8 mouse cellular contexts compared by ENCODE assay signal in the genomic region with DNA sequence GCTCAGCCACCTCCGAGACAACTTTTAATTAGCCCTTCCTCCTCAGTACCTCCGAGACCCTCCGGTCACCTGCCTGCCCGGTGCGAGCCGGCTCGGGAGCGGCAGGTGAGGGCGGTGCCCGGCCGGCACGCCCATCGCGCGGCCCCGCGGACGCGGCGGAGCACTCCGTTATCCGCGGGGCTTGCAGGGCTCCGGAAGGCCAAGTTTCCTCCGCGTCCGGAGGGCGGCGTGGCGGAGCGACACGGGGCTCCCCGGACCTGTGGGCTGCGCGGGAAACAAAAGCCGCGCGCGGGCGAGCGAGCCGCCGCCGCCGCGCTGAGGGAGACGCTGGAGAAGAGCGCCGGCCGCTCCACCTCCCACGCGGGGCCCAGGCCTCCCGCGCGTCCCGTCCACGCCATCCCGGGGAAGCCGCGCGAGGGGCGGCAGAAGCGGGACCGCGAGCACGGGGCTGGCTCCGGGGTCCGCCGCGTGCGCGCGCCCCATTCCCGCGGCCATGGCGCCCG. TPM values are rescaled to one million over a fixed set of nuclear protein-coding genes. Genes with fewer than 3 reads are reported as not detected.
A peak's percentile ranks its signal among the peaks of the same experiment; 100 is the strongest.
DNase-seq lines count a peak whose midpoint lies in the region; ATAC-seq and TF ChIP-seq lines count a peak whose summit lies in the region.

No protein-coding gene starts in this region.

- H3K9ac ChIP-seq in heart, embryonic 12.5 days, result peak overlapping the region; percentile 85
- peak overlapping the region; percentile 85 for H3K9ac ChIP-seq in kidney, embryonic 14.5 days (ENCODE audit: low read depth, low read length)
- H3K9ac ChIP-seq in neural tube, embryonic 12.5 days, result peak overlapping the region; percentile 85

- no peak for TF ChIP-seq CTCF in lung, adult 2 months (IDR thresholded peaks at IDR 0.05; ENCODE audit: insufficient read depth, low read length)

- H3K4me3 ChIP-seq in heart, embryonic 12.5 days, result peak overlapping the region; percentile 79
- H3K4me3 ChIP-seq in kidney, embryonic 14.5 days (ENCODE audit: low read length), result peak overlapping the region; percentile 90
- peak overlapping the region; percentile 86 for H3K4me3 ChIP-seq in lung, adult 2 months (replicated peaks; ENCODE audit: extremely low read depth, low read depth, low read length)
- peak overlapping the region; percentile 89 for H3K4me3 ChIP-seq in neural tube, embryonic 12.5 days

- no peaks in the 10 kb centered on the region for H3K27me3 ChIP-seq in heart, embryonic 12.5 days (replicated peaks)
- no peaks in the 10 kb centered on the region for H3K27me3 ChIP-seq in kidney, embryonic 14.5 days (ENCODE audit: control insufficient read depth, insufficient read depth, low read length)
- H3K27me3 ChIP-seq in neural tube, embryonic 12.5 days (replicated peaks), result no peaks in the 10 kb centered on the region

- peak overlapping the region; percentile 84 for H3K27ac ChIP-seq in heart, embryonic 12.5 days (ENCODE audit: poor library complexity, severe bottlenecking)
- peak overlapping the region; percentile 85 for H3K27ac ChIP-seq in kidney, embryonic 14.5 days (ENCODE audit: low read depth, low read length)
- peak overlapping the region; percentile 61 for H3K27ac ChIP-seq in neural tube, embryonic 12.5 days

- peak; percentile 51 for DNase-seq in urinary bladder, postnatal 14 days (ENCODE audit: low spot score)
- DNase-seq in urinary bladder, postnatal 10 days (ENCODE audit: low spot score), result no peak
- peak; percentile 74 for DNase-seq in embryo, embryonic 11 days
- DNase-seq in lung, adult 2 months, result peak; percentile 66
- DNase-seq in thymus, postnatal 10 days (ENCODE audit: low spot score in 2 of 2), result peak; percentile 47 to 55

- no peak for TF ChIP-seq POLR2A in lung, adult 2 months (IDR thresholded peaks at IDR 0.05; ENCODE audit: borderline replicate concordance, extremely low read depth, low read depth, low read length)

- peak; percentile 59 for ATAC-seq in heart, embryonic 12.5 days (ENCODE audit: insufficient number of reproducible peaks, low FRiP score)
- ATAC-seq in kidney, embryonic 14.5 days (ENCODE audit: low FRiP score, low TSS enrichment), result peak; percentile 38
- ATAC-seq in neural tube, embryonic 12.5 days (ENCODE audit: low FRiP score, low read depth), result peak; percentile 59

- H3K9me3 ChIP-seq in heart, embryonic 12.5 days (replicated peaks), result no peaks in the 10 kb centered on the region
- no peaks in the 10 kb centered on the region for H3K9me3 ChIP-seq in kidney, embryonic 14.5 days (ENCODE audit: control insufficient read depth, low read length)
- H3K9me3 ChIP-seq in neural tube, embryonic 12.5 days, result no peaks in the 10 kb centered on the region

- WGBS in heart, embryonic 12.5 days, result 3% methylated on average over 73 of the region's 77 CpGs
- WGBS in kidney, embryonic 14.5 days, result under 1% methylated on average over 53 of the region's 77 CpGs
- under 1% methylated on average over 75 of the region's 77 CpGs for WGBS in lung, adult 2 months
- under 1% methylated on average over 62 of the region's 77 CpGs for WGBS in neural tube, embryonic 12.5 days

- H3K4me1 ChIP-seq in heart, embryonic 12.5 days (replicated peaks), result 0 out of 2 replicates have a peak, but pooled peaks cover 7% of the 10 kb centered on the region
- 0 out of 2 replicates have a peak, but pooled peaks cover 6% of the 10 kb centered on the region for H3K4me1 ChIP-seq in kidney, embryonic 14.5 days (ENCODE audit: control insufficient read depth, insufficient read depth, low read length)
- H3K4me1 ChIP-seq in lung, adult 2 months (ENCODE audit: control insufficient read depth, insufficient read depth, low read length), result peaks cover 4% of the 10 kb centered on the region; the same call in 1 of the 2 replicates
- peaks cover 13% of the 10 kb centered on the region; the same call in 1 of the 2 replicates for H3K4me1 ChIP-seq in neural tube, embryonic 12.5 days

- no peaks in the 10 kb centered on the region for H3K36me3 ChIP-seq in heart, embryonic 12.5 days
- no peaks in the 10 kb centered on the region for H3K36me3 ChIP-seq in kidney, embryonic 14.5 days (ENCODE audit: control insufficient read depth, insufficient read depth, low read length)
- no peaks in the 10 kb centered on the region for H3K36me3 ChIP-seq in neural tube, embryonic 12.5 days

- H3K4me2 ChIP-seq in heart, embryonic 12.5 days, result peak overlapping the region; percentile 85
- H3K4me2 ChIP-seq in kidney, embryonic 14.5 days (replicated peaks; ENCODE audit: low read depth, low read length), result peak overlapping the region; percentile 48
- peak overlapping the region; percentile 61 for H3K4me2 ChIP-seq in neural tube, embryonic 12.5 days (replicated peaks)

RNA-seq across cellular contexts. Expression of a gene that starts 31.8 kb away (rescaled TPM):
- polyA plus RNA-seq in heart, embryonic 12.5 days (2016; fragmentation: Nextera tagmentation; extraction: Ambion mirVana), result 15.8 and 16.0 TPM in 2 replicates
- polyA plus RNA-seq in kidney, embryonic 14.5 days (2014; fragmentation: Nextera tagmentation; extraction: Ambion mirVana), result 10.0 and 14.0 TPM in 2 replicates
- polyA plus RNA-seq in lung, adult 2 months (2012; rRNA removed), result 8.8 and 14.8 TPM in 2 replicates
- 34.1 and 35.1 TPM in 2 replicates for polyA plus RNA-seq in neural tube, embryonic 12.5 days (2016; fragmentation: Nextera tagmentation; extraction: Ambion mirVana)

RNA-seq across cellular contexts. Expression of a gene that starts 45.1 kb away (rescaled TPM):
- not detected in 2 replicates for polyA plus RNA-seq in heart, embryonic 12.5 days (2016; fragmentation: Nextera tagmentation; extraction: Ambion mirVana)
- not detected in 2 replicates for polyA plus RNA-seq in kidney, embryonic 14.5 days (2014; fragmentation: Nextera tagmentation; extraction: Ambion mirVana)
- polyA plus RNA-seq in lung, adult 2 months (2012; rRNA removed), result not detected in 2 replicates
- not detected in 2 replicates for polyA plus RNA-seq in neural tube, embryonic 12.5 days (2016; fragmentation: Nextera tagmentation; extraction: Ambion mirVana)
